Mouse (Mus musculus) kidney, embryonic 14.5 days (tissue): Measurements from ENCODE around the gene Nanos2. TPM values are rescaled to one million over a fixed set of nuclear protein-coding genes. Genes with fewer than 3 reads are reported as not detected.

Source experiments
- ATAC-seq: fragments of 200-750 bp; cut with Nextera tagmentation; 2 replicates; pipeline ENCODE4 v1.8.0; 2017; ENCODE audit warnings: moderate number of reproducible peaks, mild to moderate bottlenecking, moderate TSS enrichment, moderate library complexity; ENCODE audit not compliant: low FRiP score, low TSS enrichment
- H3K27ac ChIP-seq: fragments of 300-500 bp; sonication (generic); 2 replicates; pipeline ENCODE4 v1.5.1; 2014; ENCODE audit warnings: low read depth, mild to moderate bottlenecking, low read length, moderate library complexity, mixed read lengths
- H3K27me3 ChIP-seq: fragments of 300-500 bp; sonication (generic); 2 replicates; pipeline ENCODE4 v1.6.1; 2014; ENCODE audit warnings: mild to moderate bottlenecking, low read length; ENCODE audit not compliant: control insufficient read depth, insufficient read depth
- H3K36me3 ChIP-seq: fragments of 300-500 bp; sonication (generic); 2 replicates; pipeline ENCODE4 v1.6.1; 2014; ENCODE audit warnings: low read length, mixed read lengths; ENCODE audit not compliant: control insufficient read depth, insufficient read depth
- H3K4me1 ChIP-seq: fragments of 300-500 bp; sonication (generic); 2 replicates; pipeline ENCODE4 v1.6.1; 2014; ENCODE audit warnings: low read length, mixed read lengths; ENCODE audit not compliant: control insufficient read depth, insufficient read depth
- H3K4me2 ChIP-seq: fragments of 300-500 bp; sonication (generic); replicated peaks from 2 replicates; pipeline ENCODE4 v1.6.1; 2014; ENCODE audit warnings: low read depth, mild to moderate bottlenecking, low read length
- H3K4me3 ChIP-seq: fragments of 300-500 bp; sonication (generic); 2 replicates; pipeline ENCODE4 v1.5.1; 2014; ENCODE audit warnings: mild to moderate bottlenecking, low read length
- H3K9ac ChIP-seq: fragments of 300-500 bp; sonication (generic); 2 replicates; pipeline ENCODE4 v1.6.1; 2014; ENCODE audit warnings: low read depth, mild to moderate bottlenecking, low read length, moderate library complexity
- H3K9me3 ChIP-seq: fragments of 300-500 bp; sonication (generic); 2 replicates; pipeline ENCODE4 v1.6.1; 2016; ENCODE audit warnings: low read length; ENCODE audit not compliant: control insufficient read depth
- WGBS: fragments of 180-500 bp; shearing (Covaris S2); extraction: QIAGEN DNeasy Blood & Tissue Kit; methylation state at CpG from one replicate; pipeline ENCODE4 v1.1.7; 2014; 5-methylcytosine and 5-hydroxymethylcytosine counted together
- polyA plus RNA-seq: library from polyadenylated mRNA; unstranded; fragments of >200 nt; fragmentation: Nextera tagmentation; extraction: Ambion mirVana; gene quantifications from 2 replicates; pipeline ENCODE4 v1.2.1, GENCODE M21; 2014

The Nanos2 gene
- polyA plus RNA-seq, 1 experiment from 2014 or later: not detected

GRCm38 (mm10) chr7:19000421-19000820 is 13.2 kb downstream of the Nanos2 start:
- 49% methylated on average over 10 of the region's 10 CpGs for WGBS
- H3K27me3 ChIP-seq: no peaks in the 10 kb centered on the region
- peak overlapping the region; percentile 65 for H3K9ac ChIP-seq
- H3K4me3 ChIP-seq: peak overlapping the region; percentile 44
- H3K27ac ChIP-seq: 0 out of 2 replicates have a peak overlapping the region, but pooled peaks have one; percentile 47
- H3K36me3 ChIP-seq: peaks cover 4% of the 10 kb centered on the region
- ATAC-seq: no peak
- peak overlapping the region; percentile 65 for H3K4me2 ChIP-seq
- H3K4me1 ChIP-seq: peaks cover 19% of the 10 kb centered on the region
- no peaks in the 10 kb centered on the region for H3K9me3 ChIP-seq

DNA sequence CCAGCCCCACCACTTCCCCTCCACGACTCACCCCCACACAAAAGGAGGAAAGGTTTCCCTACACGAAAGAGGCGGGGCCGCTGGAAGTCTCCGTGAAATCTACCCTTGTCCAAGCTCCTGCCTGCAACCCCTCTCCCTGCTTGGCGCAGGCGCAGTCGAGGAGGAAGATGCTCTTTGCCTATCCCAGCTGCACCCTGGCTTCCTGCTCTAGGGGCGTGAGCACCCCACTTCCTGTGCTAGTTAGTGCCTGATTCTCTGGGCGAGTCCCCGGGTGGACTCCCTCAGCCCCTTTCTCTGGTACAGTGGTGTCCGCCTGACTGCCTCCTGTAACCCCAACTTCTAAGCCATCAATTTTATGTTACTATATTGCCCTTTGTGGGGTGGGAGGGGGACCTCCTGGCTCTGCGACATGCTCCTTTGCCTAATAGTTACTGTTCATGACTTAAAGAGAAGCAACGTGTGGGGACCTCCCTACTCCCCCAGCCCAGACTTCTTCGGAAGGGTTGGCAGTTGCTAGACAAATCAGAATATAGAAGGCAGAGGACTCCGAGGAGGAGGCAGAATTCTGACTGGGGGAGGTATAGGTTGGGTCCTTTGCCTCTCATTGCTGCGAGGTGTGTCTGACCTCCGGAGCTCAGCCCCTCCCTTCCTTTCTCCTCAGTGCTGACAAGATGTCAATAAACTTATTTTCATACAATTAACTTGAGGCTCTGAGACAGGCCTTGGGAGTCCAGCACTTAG is 14.0 kb downstream of the Nanos2 start:
- Histone ChIP-seq H3K4me3 (peak overlapping the region; percentile 44), H3K9ac (peak overlapping the region; percentile 65), H3K27ac (peak overlapping the region; percentile 47; the same call in 1 of the 2 replicates), H3K4me2 (peak overlapping the region; percentile 65), H3K27me3 (no peaks in the 10 kb centered on the region), H3K9me3 (no peaks in the 10 kb centered on the region), H3K36me3 (peaks cover 13% of the 10 kb centered on the region), H3K4me1 (peaks cover 27% of the 10 kb centered on the region)
- ATAC-seq: 0 out of 2 replicates have a peak, but pooled peaks have one; percentile 13
- WGBS: 20% methylated on average over 18 of the region's 18 CpGs

DNA sequence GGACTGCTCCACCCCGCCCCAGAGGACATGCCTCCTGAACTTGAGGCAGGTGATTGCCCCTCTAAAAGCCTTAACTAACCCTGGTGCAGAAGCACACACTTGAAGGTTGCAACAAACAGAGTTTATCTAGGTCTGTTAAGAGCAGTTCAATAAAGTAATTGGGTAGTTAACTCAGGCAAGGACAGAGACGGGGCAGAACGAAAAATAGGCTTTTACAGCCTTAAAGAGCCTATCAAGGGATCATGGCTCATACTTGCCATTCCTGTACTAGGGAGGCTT is 14.5 kb downstream of the Nanos2 start:
- Histone ChIP-seq H3K9ac (no peak overlapping the region), H3K4me2 (peak overlapping the region; percentile 65; the same call in 1 of the 2 replicates), H3K4me1 (peaks cover 31% of the 10 kb centered on the region), H3K27ac (peak overlapping the region; percentile 44), H3K9me3 (no peaks in the 10 kb centered on the region), H3K4me3 (no peak overlapping the region), H3K27me3 (no peaks in the 10 kb centered on the region), H3K36me3 (peaks cover 15% of the 10 kb centered on the region)
- ATAC-seq: no peak
- 31% methylated on average over 3 of the region's 3 CpGs for WGBS

DNA sequence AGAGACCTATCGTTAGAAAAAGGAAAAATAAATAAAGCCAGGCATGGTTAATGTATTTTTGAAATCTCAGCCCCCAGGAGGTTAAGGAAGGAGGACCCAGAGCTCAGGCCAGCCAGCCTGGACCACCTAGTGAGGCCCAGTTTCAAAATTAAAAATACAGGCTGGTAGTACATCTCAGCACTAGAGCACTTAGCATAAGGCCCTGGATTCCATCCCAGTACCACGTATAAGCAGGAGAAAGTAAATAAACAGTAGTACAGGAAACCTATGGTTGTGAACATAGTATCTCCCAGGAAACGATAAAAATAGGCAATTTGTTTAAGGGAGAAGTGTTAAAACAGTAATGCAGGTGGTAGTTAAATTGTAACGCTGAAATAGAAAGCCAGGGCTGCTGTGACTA is 14.9 kb downstream of the Nanos2 start:
- 23% methylated on average over 4 of the region's 4 CpGs for WGBS
- Histone ChIP-seq H3K4me2 (peak overlapping the region; percentile 59), H3K4me3 (peak overlapping the region; percentile 42; the same call in 1 of the 2 replicates), H3K9me3 (no peaks in the 10 kb centered on the region), H3K9ac (peak overlapping the region; percentile 66; the same call in 1 of the 2 replicates), H3K27ac (peak overlapping the region; percentile 44), H3K27me3 (no peaks in the 10 kb centered on the region), H3K36me3 (peaks cover 19% of the 10 kb centered on the region), H3K4me1 (peaks cover 35% of the 10 kb centered on the region)
- ATAC-seq: no peak

GRCm38 (mm10) chr7:19002848-19003498 is 15.8 kb downstream of the Nanos2 start:
- peaks cover 44% of the 10 kb centered on the region for H3K4me1 ChIP-seq
- H3K9ac ChIP-seq: peak overlapping the region; percentile 66; the same call in 1 of the 2 replicates
- peaks cover 24% of the 10 kb centered on the region for H3K36me3 ChIP-seq
- H3K4me3 ChIP-seq: peak overlapping the region; percentile 42
- no peaks in the 10 kb centered on the region for H3K27me3 ChIP-seq
- peak overlapping the region; percentile 44; the same call in 1 of the 2 replicates for H3K27ac ChIP-seq
- no peaks in the 10 kb centered on the region for H3K9me3 ChIP-seq
- ATAC-seq: peak; percentile 58
- peak overlapping the region; percentile 59 for H3K4me2 ChIP-seq
- 2% methylated on average over 17 of the region's 17 CpGs for WGBS

DNA sequence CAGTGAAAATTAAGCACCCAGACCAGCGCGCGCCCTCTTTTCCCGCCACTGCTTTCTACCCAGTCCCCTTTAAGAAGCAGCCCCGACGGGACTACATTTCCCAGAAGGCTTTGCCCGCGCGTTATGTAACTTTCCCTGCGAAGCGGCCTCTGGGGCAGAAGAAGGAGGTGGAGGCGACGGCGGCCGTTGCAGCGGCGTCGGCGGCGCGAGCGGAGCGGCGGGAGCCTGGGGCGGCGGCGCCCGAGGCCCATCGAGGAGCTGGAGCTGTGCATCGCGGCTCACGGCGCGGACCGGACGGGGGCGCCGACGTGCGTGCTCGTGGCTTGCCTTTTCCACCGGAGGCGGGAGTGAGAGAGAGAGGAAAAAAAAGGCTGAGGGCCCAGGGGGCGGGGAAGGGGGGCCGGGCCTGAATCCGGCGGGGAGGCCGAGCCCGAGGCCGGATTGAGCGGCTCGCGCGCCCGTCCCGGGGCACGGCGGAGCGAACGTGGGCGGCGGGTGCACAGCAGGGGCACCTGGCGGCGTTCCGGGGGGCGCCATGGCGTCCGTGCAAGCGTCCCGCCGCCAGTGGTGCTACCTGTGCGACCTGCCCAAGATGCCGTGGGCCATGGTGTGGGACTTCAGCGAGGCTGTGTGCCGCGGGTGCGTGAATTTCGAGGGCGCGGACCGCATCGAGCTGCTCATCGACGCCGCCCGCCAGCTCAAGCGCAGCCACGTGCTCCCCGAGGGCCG is 16.9 kb downstream of the Nanos2 start, which contains the start of gene Irf2bp1:
Irf2bp1 (plus strand) TSS at position 143 of the 729 bp plus-strand sequence.
- Histone ChIP-seq H3K4me3 (peak within 1 kb of the TSS; percentile 90), H3K4me1 (peaks cover 46% of the 10 kb centered on the region), H3K9ac (peak within 1 kb of the TSS; percentile 93), H3K27me3 (no peaks in the 10 kb centered on the region), H3K4me2 (peak within 1 kb of the TSS; percentile 98), H3K9me3 (no peaks in the 10 kb centered on the region), H3K27ac (peak within 1 kb of the TSS; percentile 96), H3K36me3 (peaks cover 24% of the 10 kb centered on the region)
- WGBS: 1% methylated on average over 77 of the region's 90 CpGs
- peak; percentile 26 for ATAC-seq

- Histone ChIP-seq H3K36me3 (peaks cover 24% of the 10 kb centered on the region), H3K27me3 (no peaks in the 10 kb centered on the region), H3K27ac (peak overlapping the region; percentile 96), H3K4me1 (peaks cover 46% of the 10 kb centered on the region), H3K4me3 (peak overlapping the region; percentile 90), H3K9ac (peak overlapping the region; percentile 93), H3K4me2 (peak overlapping the region; percentile 98), H3K9me3 (no peaks in the 10 kb centered on the region)
- ATAC-seq: peak; percentile 3; the same call in 1 of the 2 replicates
- WGBS: 4% methylated on average over 33 of the region's 34 CpGs
Observed at GRCm38 (mm10) chr7:19004631-19005079, 17.5 kb downstream of the Nanos2 start.

GRCm38 (mm10) chr7:19005417-19006121 is 18.4 kb downstream of the Nanos2 start:
- Histone ChIP-seq H3K9me3 (no peaks in the 10 kb centered on the region), H3K27ac (no peak overlapping the region), H3K9ac (peak overlapping the region; percentile 93), H3K4me3 (peak overlapping the region; percentile 90), H3K36me3 (peaks cover 24% of the 10 kb centered on the region), H3K4me1 (peaks cover 46% of the 10 kb centered on the region), H3K27me3 (no peaks in the 10 kb centered on the region), H3K4me2 (peak overlapping the region; percentile 98)
- WGBS: 87% methylated on average over 34 of the region's 34 CpGs
- ATAC-seq: no peak
